Mouse (Mus musculus) brain, embryonic 14.5 days (tissue): Measurements from ENCODE around the gene Siglec1.

Experiments
- CTCF ChIP-seq: fragments of 200-500 bp; IDR thresholded peaks from 2 replicates; pipeline ENCODE4 v1.5.1; 2012; ENCODE audit warnings: inconsistent platforms, mild to moderate bottlenecking, moderate library complexity, borderline replicate concordance; ENCODE audit not compliant: insufficient read depth, insufficient read length; ENCODE audit errors: extremely low read depth
- POLR2A ChIP-seq: fragments of 200-500 bp; IDR thresholded peaks from 2 replicates; pipeline ENCODE4 v1.6.1; 2012; ENCODE audit warnings: mild to moderate bottlenecking, inconsistent platforms, borderline replicate concordance; ENCODE audit not compliant: poor library complexity, insufficient read depth, insufficient read length, severe bottlenecking; ENCODE audit errors: extremely low read depth

GRCm38 (mm10) chr2:131072536-131072935 lies 14.0 kb downstream of the Siglec1 start:
- no peak for TF ChIP-seq CTCF
- TF ChIP-seq POLR2A: no peak
